Mouse (Mus musculus) spleen, postnatal 36 days (tissue): ENCODE data around the gene Nim1k.
A peak's percentile ranks its signal among the peaks of the same experiment; 100 is the strongest.

Source experiments
- DNase-seq, 2 experiments: peaks; one replicate each; pipeline ENCODE4 v3.0.0; 2022; ENCODE audit warnings: low spot score in 2 of 2, mixed read lengths in 1 of 2

The Nim1k gene

GRCm38 (mm10) chr13:119755681-119756471 lies at the start of gene Nim1k:
TSS of gene Nim1k (minus strand) at chr13:119755882.
- peak; percentile 22 to 28 for DNase-seq

- DNase-seq = no peak
Observed at GRCm38 (mm10) chr13:119797656-119798055, 42.0 kb upstream of the Nim1k start.

GRCm38 (mm10) chr13:119792791-119793404 lies 37.2 kb upstream of the Nim1k start:
- no peak for DNase-seq

DNA sequence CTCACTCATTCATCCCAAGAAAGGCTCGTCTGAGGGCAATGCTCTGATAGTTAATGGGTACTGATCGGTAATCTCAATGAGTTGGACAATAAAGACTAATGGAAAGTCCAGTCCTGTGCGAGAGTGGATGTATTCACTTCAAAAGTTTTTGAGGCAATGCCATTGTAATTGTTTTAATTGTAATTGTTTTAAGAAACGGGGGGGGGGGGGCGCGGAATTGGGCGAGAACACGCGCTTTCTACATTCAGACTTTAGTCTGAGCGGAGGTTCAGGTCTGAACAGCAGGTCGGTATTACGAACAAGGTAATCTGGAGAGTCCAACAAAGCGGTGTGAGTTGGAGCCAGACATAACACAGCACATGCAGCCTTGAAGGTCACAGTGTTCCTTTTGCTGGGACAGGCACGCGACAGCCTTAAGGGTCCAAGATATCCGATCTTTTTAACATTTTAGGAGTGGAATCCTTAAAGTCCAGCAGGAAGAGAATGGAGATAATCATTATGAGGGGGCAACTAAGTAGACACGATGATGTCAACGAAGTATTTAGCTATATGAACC lies 36.0 kb upstream of the Nim1k start:
- no peak for DNase-seq

DNA sequence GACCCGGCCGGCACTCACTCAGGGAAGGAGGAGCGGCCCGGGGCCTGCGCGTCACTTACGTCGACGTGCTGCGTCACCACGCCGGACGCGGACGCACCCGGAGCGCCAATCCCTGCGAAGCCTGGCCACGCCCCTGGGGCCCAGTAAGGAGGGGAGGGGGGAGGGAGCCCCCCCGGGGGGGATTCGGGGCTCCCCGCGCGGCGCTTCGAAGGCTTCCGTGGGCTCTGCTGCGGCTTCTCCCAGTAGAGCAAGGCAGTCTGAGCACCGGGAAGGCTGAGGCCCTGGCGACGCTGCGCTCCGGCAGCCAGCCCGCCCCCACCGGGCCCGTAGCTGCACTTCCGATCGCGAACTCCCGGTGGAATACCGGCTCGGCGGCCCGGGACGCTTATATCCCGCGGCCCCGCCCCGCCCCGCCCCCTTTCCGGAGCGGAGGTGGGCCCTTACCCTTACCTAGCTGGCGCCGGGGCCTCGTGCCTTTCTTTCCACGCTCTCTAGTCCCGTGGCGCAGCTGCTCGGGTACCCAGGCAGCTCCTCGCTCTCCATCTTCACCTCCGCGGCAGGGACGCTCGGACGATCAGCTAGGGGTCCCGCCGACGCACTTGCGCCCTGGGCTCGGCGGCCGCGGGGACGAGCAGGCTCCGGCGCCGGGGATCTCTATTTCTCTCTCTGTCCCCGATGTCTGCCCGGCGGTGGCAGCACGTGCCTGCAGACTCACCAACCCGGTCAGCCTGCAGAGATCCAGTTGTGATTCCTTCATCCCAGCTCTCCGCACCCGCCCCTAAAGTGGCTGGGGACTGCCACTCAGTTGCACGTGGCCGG lies 35.3 kb upstream of the Nim1k start, which contains the start of gene Zfp131:
Zfp131 (minus strand) TSS at position 129 of the 819 bp plus-strand sequence.
- peak; percentile 94 for DNase-seq

DNA sequence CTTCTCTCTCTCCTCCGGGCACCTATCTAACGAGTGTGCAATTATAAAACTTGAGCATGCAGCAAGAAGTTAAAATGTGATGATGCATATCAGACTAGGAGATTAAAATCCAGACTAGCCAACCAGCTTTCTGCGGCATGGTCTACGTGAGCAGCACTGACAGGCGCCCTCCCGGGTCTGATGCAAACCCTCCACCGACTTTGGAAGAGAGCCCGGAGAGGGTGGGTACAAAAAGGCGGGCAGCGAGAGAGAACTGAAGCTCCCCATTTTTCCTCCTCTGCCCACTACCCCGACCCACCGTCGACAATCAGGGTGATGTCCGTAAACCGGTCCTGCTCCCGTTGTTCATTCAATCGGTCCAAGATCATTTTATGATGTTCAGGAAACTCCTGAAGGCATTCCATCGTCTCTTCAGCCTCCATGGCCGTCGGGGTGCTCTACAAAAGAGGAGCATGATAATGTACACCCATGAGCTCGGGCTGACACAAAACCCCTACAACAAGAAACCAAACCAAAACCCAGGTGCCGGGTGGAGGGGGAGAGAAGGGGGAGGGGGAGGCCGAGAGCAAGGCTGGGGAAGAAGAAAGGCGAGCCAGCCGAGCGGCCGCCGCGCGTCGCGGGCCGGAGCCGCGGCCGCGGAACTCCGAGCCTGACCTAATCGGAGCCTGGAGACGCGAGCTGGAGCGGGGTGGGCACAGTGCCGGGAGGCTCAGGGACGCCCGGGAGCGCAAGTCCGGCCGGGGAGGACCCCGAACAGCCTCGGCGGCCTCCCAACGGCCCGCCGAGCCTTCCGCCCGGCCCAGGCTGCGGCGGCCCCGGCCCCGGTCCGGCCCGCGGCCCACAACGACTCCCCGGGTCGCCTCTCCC lies 34.4 kb upstream of the Nim1k start:
- peak; percentile 24 to 41 for DNase-seq

- no peak for DNase-seq
Observed at GRCm38 (mm10) chr13:119783581-119783980, 27.9 kb upstream of the Nim1k start.

GRCm38 (mm10) chr13:119768541-119768940 lies 12.9 kb upstream of the Nim1k start:
- DNase-seq = no peak

- DNase-seq = no peak
Observed at GRCm38 (mm10) chr13:119766480-119766879, 10.8 kb upstream of the Nim1k start.

GRCm38 (mm10) chr13:119756831-119757230 lies 1.1 kb upstream of the Nim1k start:
- DNase-seq = no peak

DNA sequence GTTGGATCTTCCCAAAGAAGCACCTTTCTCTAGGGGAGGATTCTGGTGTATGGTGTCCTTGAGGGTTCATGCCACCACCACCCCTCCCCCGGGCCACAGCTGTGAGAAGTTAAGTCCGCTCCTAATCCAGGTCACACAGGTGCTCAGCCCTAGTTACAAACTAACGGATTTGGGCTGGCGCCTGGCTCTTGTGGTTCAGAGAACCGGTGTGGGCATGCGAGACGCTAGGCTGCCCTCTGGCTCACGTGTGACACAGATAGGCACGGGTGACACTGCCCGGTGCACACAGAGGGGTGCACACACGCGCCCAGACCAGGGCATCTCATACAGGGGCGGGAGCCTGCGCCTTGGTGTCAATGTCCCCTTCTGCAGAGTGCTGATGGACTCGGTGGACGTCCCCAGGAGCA lies 538 bp downstream of the Nim1k start:
- peak; percentile 3 to 5 for DNase-seq

- DNase-seq = no peak
Observed at GRCm38 (mm10) chr13:119754635-119755020, 1.1 kb downstream of the Nim1k start.

DNA sequence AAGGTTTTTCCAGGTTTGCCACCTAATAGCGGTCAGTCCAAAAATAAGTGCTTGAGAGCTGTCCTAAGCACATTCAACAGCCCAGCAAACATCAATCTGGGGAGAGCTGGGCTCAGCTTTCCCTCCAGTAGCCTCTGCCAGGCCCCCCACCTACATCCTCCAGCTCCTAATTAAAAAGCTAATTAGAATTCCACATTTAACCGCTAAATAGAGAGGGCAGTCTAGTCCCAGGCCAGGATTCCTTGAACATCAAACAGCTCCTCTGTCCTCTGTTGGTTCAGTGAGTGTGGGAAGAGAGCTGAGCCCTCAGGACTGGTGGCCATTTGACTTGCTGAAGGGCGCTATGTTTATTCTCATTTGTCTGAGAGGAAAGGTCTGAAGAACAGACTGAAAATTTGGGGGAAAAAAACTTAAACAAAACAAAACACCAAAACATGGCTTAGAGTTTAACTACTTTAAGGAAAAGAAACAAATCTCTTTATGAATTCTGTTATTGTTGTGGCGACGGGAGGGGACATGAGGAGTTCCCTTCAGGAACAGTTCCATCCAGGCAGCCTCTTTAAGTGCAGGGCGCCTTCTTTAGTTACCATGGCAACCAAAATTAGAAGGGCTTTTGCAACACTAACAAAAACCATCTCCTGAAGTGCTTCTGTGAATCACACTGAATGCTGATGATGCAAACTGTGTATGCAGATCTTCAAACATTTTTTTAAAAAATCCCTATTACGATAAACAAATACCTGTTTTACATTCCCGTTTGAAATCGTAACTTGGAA lies 1.6 kb downstream of the Nim1k start:
- DNase-seq = no peak

DNA sequence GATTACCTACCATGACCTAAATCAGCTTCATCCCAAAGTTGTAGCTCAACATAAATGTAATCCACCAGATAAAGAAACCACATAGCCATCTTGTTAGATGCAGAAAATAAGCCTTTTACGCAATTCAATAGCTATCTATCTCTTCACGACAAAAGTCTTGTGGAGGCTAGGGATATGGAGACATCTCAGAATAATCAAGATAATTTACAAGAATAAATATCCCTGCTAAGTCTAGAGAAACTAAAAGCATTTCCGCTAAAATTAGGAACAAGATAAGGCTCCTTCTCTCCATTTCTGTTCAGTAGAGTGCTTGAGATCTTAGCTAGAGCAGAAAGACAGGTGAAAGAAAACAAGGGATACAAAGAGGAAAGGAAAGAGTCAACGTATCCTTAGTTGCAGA lies 8.8 kb downstream of the Nim1k start:
- no peak for DNase-seq

- no peak for DNase-seq
Observed at GRCm38 (mm10) chr13:119743470-119743869, 12.2 kb downstream of the Nim1k start.

DNA sequence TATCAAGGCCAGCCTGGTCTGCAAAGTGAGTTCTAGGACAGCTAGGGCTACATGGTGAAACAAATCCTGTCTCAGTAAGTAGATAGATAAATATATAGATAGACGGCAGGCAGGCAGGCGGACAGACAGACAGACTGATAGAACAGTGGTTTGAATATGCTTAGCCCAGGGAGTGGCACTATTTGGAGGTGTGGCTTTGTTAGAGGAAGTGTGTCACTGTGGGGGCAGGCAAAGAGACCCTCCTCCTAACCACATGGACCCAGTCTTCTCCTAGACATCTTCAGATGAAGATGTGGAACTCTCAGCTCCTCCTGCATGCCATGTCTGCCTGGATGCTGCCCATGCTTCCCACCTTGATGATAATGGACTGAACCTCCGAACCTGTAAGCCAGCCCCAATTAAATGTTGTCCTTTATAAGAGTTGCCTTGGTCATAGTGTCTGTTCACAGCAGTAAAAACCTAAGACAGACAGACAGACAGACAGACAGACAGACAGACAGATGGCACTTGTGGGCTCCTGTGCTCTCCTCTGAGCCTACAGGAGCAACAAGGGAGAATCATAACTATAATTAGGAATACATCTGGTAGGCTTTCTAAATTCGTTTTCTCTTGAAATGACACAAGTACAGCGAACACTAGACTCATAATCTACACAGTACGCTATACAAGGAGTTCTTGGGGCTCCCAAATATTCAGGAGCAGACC lies 12.8 kb downstream of the Nim1k start:
- no peak for DNase-seq

GRCm38 (mm10) chr13:119741390-119742237 lies 14.1 kb downstream of the Nim1k start:
- DNase-seq = no peak

DNA sequence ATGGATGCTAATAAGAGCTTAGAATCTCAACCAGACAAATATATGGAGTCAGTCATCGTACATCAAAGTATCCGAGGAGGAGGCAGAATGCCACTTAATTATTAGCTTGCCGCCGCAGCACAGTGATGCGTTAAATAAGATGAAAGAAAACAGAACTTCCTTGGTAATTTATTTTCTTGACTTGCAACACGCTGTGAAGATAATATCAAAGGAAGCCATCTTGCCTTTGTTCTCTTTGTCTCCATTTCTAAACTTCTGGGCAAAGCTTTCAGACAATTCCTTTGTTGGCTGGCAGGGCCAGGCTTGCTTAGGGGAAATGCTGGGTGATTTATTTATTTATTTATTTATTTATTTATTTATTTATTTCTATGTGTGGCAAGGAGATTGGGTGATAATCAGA lies 24.2 kb downstream of the Nim1k start:
- no peak for DNase-seq

DNA sequence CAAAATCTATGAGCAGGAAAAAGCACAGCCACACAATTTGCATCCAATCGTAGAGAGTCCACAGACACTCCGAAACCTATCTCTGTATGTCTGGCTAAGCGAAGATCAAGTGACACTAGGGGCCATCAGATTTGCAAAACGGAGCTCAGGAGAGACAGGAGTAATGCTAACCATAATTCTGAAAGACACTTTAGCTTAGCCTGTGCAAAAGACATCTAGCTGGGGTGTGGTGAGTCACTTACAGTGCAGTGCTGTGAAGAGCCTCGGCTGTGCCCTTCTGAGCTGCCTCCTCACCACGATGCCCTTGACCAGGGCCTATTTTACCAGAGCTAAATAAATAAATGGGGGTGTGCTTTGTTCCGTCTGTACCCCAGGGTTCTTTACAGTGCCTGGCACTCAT lies 26.3 kb downstream of the Nim1k start:
- DNase-seq = no peak
